Mouse (Mus musculus) bone marrow macrophage, adult 2 months (primary cell): ENCODE data around the gene Gtpbp1. TPM values are rescaled to one million over a fixed set of nuclear protein-coding genes. Genes with fewer than 3 reads are reported as not detected.
A peak's percentile ranks its signal among the peaks of the same experiment; 100 is the strongest.
"Not testable (repeated sequence)": the region's sequence is repeated elsewhere in the genome, so short reads cannot be mapped to it uniquely, and the experiment has no call there.

ENCODE experiments used
- H3K27ac ChIP-seq: 2 replicates; pipeline ENCODE4 v1.5.1; 2012; ENCODE audit warnings: low read depth, low read length; ENCODE audit not compliant: insufficient read depth
- H3K4me1 ChIP-seq: 2 replicates; pipeline ENCODE4 v1.6.1; 2012; ENCODE audit warnings: low read length; ENCODE audit not compliant: control insufficient read depth, insufficient read depth
- H3K4me3 ChIP-seq: 2 replicates; pipeline ENCODE4 v1.5.1; 2012; ENCODE audit warnings: mild to moderate bottlenecking, low read length, moderate library complexity; ENCODE audit not compliant: insufficient read depth
- CTCF ChIP-seq: IDR thresholded peaks from 2 replicates; pipeline ENCODE4 v1.5.1; 2012; ENCODE audit warnings: low read depth, mild to moderate bottlenecking, low read length, moderate library complexity
- POLR2A ChIP-seq: IDR thresholded peaks from 2 replicates; pipeline ENCODE4 v1.6.1; 2012; ENCODE audit warnings: mild to moderate bottlenecking, low read depth, low read length, borderline replicate concordance
- polyA plus RNA-seq: library from polyadenylated mRNA; stranded (reverse); fragments of >200 nt; gene quantifications from 2 replicates; pipeline ENCODE4 v1.2.4, GENCODE M21; 2012; ENCODE audit not compliant: missing spikeins, insufficient read depth, insufficient read length

The Gtpbp1 gene
- polyA plus RNA-seq, 1 experiment: 32.7 TPM

GRCm38 (mm10) chr15:79661852-79662251 is 28.8 kb upstream of the Gtpbp1 start:
- TF ChIP-seq CTCF (peak; percentile 45), POLR2A (no peak)
- Histone ChIP-seq H3K27ac (no peak overlapping the region), H3K4me3 (no peak overlapping the region), H3K4me1 (peaks cover 4% of the 10 kb centered on the region; the same call in 1 of the 2 replicates)

- H3K27ac ChIP-seq: no peak overlapping the region
- no peak overlapping the region for H3K4me3 ChIP-seq
- TF ChIP-seq CTCF: no peak
- TF ChIP-seq POLR2A: no peak
- H3K4me1 ChIP-seq: peaks cover 2% of the 10 kb centered on the region
These were observed 26.0 kb upstream of the Gtpbp1 start for GRCm38 (mm10) chr15:79664666-79665065.

- no peak overlapping the region for H3K4me3 ChIP-seq
- no peak overlapping the region for H3K27ac ChIP-seq
- H3K4me1 ChIP-seq: peaks cover 2% of the 10 kb centered on the region
- no peak for TF ChIP-seq CTCF
- no peak for TF ChIP-seq POLR2A
These were observed 21.4 kb upstream of the Gtpbp1 start for GRCm38 (mm10) chr15:79669195-79669594.

GRCm38 (mm10) chr15:79670249-79670971 is 20.2 kb upstream of the Gtpbp1 start, which contains the start of gene Tomm22:
Gene Tomm22, plus strand, starts transcription at chr15:79670861.
- Histone ChIP-seq H3K4me3 (peak within 1 kb of the TSS; percentile 92), H3K4me1 (peaks cover 2% of the 10 kb centered on the region), H3K27ac (no peak within 1 kb of the TSS)
- TF ChIP-seq CTCF: no peak
- TF ChIP-seq POLR2A: no peak

- Histone ChIP-seq H3K4me3 (peak overlapping the region; percentile 92), H3K27ac (no peak overlapping the region), H3K4me1 (peaks cover 2% of the 10 kb centered on the region)
- no peak for TF ChIP-seq POLR2A
- no peak for TF ChIP-seq CTCF
These were observed 19.7 kb upstream of the Gtpbp1 start for GRCm38 (mm10) chr15:79670972-79671299.

GRCm38 (mm10) chr15:79671828-79672348 is 18.8 kb upstream of the Gtpbp1 start:
- not testable (repeated sequence) for H3K27ac ChIP-seq, H3K4me1 ChIP-seq
- peak overlapping the region; percentile 92 for H3K4me3 ChIP-seq

GRCm38 (mm10) chr15:79677936-79678335 is 12.7 kb upstream of the Gtpbp1 start:
- TF ChIP-seq POLR2A: no peak
- TF ChIP-seq CTCF: no peak
- H3K27ac ChIP-seq: no peak overlapping the region
- no peak overlapping the region for H3K4me3 ChIP-seq
- peaks cover 15% of the 10 kb centered on the region for H3K4me1 ChIP-seq

GRCm38 (mm10) chr15:79681973-79682372 is 8.7 kb upstream of the Gtpbp1 start:
- H3K27ac ChIP-seq: no peak overlapping the region
- TF ChIP-seq CTCF (no peak), POLR2A (no peak)
- peaks cover 33% of the 10 kb centered on the region for H3K4me1 ChIP-seq
- H3K4me3 ChIP-seq: no peak overlapping the region

- Histone ChIP-seq H3K4me1 (peaks cover 33% of the 10 kb centered on the region), H3K27ac (no peak overlapping the region), H3K4me3 (no peak overlapping the region)
- TF ChIP-seq CTCF (no peak), POLR2A (no peak)
These were observed 7.5 kb upstream of the Gtpbp1 start for GRCm38 (mm10) chr15:79683146-79683545.

GRCm38 (mm10) chr15:79683707-79684465 is 6.8 kb upstream of the Gtpbp1 start:
- H3K4me3 ChIP-seq: peak overlapping the region; percentile 99

More at GRCm38 (mm10) chr15:79683707-79684465, 6.8 kb upstream of the Gtpbp1 start:
- Histone ChIP-seq H3K27ac (no peak overlapping the region), H3K4me1 (peaks cover 33% of the 10 kb centered on the region)
- TF ChIP-seq CTCF (no peak), POLR2A (no peak)
